Mouse (Mus musculus) liver, embryonic 14.5 days (tissue): ENCODE results near the gene Lrrc4c.

Experiments used
- CTCF ChIP-seq: IDR thresholded peaks from 2 replicates; pipeline ENCODE4 v1.5.1; 2016; ENCODE audit warnings: antibody characterized with exemption, low read depth, control low read depth
- EP300 ChIP-seq: IDR thresholded peaks from 2 replicates; pipeline ENCODE4 v1.6.1; 2016; ENCODE audit warnings: antibody characterized with exemption, low read depth

- TF ChIP-seq EP300: no peak
- no peak for TF ChIP-seq CTCF
Measured at GRCm38 (mm10) chr2:97544673-97545071, 1226.7 kb downstream of the Lrrc4c start.
